Mouse (Mus musculus) cerebellum, adult 2 months (tissue): ENCODE measurements around the gene Tapt1. TPM values are rescaled to one million over a fixed set of nuclear protein-coding genes. Genes with fewer than 3 reads are reported as not detected.

ENCODE experiments used
- DNase-seq, 2 experiments: peaks; one replicate each; pipeline ENCODE4 v3.0.0; 2021
- H3K27ac ChIP-seq: fragments of 200-500 bp; 2 replicates; pipeline ENCODE4 v1.5.1; 2012; ENCODE audit warnings: low read length, control low read depth, inconsistent platforms; ENCODE audit not compliant: insufficient read depth
- H3K27me3 ChIP-seq: fragments of 200-500 bp; 2 replicates; pipeline ENCODE4 v1.6.1; 2012; ENCODE audit warnings: inconsistent platforms, mild to moderate bottlenecking, low read length, moderate library complexity; ENCODE audit not compliant: control insufficient read depth, insufficient read depth
- H3K4me1 ChIP-seq: fragments of 200-500 bp; 2 replicates; pipeline ENCODE4 v1.6.1; 2011; ENCODE audit warnings: low read length; ENCODE audit not compliant: control insufficient read depth, insufficient read depth
- H3K4me3 ChIP-seq: fragments of 200-500 bp; replicated peaks from 2 replicates; pipeline ENCODE3; 2011; ENCODE audit warnings: mild to moderate bottlenecking, low read depth, low read length, control low read depth; ENCODE audit not compliant: insufficient read depth
- CTCF ChIP-seq: fragments of 200-500 bp; IDR thresholded peaks from 2 replicates; pipeline ENCODE4 v1.5.1; 2011; ENCODE audit warnings: low read depth, mild to moderate bottlenecking, control low read depth, low read length, moderate library complexity, borderline replicate concordance; ENCODE audit not compliant: insufficient read depth
- POLR2A ChIP-seq: fragments of 200-500 bp; IDR thresholded peaks from 2 replicates; pipeline ENCODE4 v1.6.1; 2011; ENCODE audit warnings: low read length, control low read depth, borderline replicate concordance; ENCODE audit not compliant: insufficient read depth
- WGBS: fragments of 180-500 bp; shearing (Covaris S2); methylation state at CpG from one replicate; pipeline ENCODE4 v1.1.7; 2018; 5-methylcytosine and 5-hydroxymethylcytosine counted together
- polyA plus RNA-seq: library from polyadenylated mRNA; depleted of rRNA; stranded (reverse); fragments of >200 nt; gene quantifications from 2 replicates; pipeline ENCODE4 v1.2.3, GENCODE M21; 2012

Gene Tapt1
- polyA plus RNA-seq, 1 experiment = 79.6 TPM

GRCm38 (mm10) chr5:44256512-44256911, 30.1 kb upstream of the Tapt1 start:
- WGBS = 90% methylated on average over 3 of the region's 3 CpGs
- Histone ChIP-seq H3K4me3 (no peak overlapping the region), H3K4me1 (no peaks in the 10 kb centered on the region), H3K27ac (no peak overlapping the region), H3K27me3 (no peaks in the 10 kb centered on the region)
- TF ChIP-seq CTCF = no peak
- no peak for TF ChIP-seq POLR2A
- DNase-seq = no peak

DNA sequence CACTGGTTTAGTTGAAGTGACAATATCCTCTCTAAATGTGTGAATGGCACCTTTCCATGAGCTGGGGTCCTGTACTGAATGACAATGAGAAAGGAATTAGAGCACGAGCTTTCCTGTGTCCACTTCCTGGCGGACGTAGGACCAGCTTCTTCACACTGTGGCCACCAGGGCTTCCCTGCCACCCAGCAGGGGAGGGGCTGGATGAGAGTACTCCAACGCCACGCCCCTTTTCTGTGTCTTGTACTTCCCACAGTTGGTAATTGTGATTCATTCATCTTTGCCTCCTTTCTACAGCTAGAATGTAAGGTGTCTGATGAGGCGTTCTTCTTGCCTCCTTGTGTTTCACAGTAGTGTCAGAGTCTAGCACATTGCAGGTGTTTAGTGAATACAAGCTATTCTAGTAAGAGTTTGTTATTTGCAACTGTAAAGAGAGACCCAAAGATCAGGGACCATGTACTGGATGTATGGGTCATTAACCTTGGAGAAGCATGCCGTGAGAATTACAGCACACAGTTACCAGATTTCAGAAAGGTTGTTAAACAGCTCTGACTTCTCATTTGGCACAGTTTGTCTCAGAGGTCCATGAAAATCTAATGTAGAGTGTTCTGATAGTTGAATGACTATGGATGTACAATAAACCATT, 29.5 kb upstream of the Tapt1 start:
- Histone ChIP-seq H3K27me3 (no peaks in the 10 kb centered on the region), H3K4me3 (no peak overlapping the region), H3K27ac (no peak overlapping the region), H3K4me1 (peaks cover 1% of the 10 kb centered on the region; the same call in 1 of the 2 replicates)
- 71% methylated on average over 7 of the region's 7 CpGs for WGBS
- TF ChIP-seq POLR2A = no peak
- TF ChIP-seq CTCF = no peak
- DNase-seq = no peak

GRCm38 (mm10) chr5:44253449-44253848, 27.0 kb upstream of the Tapt1 start:
- WGBS = 89% methylated on average over 6 of the region's 6 CpGs
- Histone ChIP-seq H3K4me3 (no peak overlapping the region), H3K4me1 (peaks cover 5% of the 10 kb centered on the region; the same call in 1 of the 2 replicates), H3K27me3 (no peaks in the 10 kb centered on the region), H3K27ac (no peak overlapping the region)
- TF ChIP-seq CTCF (no peak), POLR2A (no peak)
- no peak for DNase-seq

DNA sequence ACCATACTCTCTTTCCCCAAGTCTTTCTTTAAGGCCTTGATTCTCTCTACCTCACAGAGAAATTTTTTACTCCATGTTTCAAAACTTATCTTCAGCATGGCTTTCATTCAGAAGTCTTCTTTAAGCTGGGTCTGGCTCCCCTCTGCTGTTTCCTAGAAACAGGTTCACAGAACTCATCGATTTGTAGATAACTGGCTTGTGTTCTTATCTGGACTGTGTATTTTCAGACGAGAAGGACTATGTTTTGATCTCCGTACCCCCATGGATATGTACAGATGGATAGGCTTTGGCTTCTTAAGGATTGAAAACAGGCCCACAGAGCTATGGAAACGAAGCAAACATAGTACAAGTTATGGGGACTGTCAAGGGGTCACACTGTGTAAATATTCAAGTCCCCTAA, 26.0 kb upstream of the Tapt1 start:
- no peak for TF ChIP-seq POLR2A
- no peak for TF ChIP-seq CTCF
- Histone ChIP-seq H3K27me3 (no peaks in the 10 kb centered on the region), H3K4me1 (peaks cover 5% of the 10 kb centered on the region; the same call in 1 of the 2 replicates), H3K4me3 (no peak overlapping the region), H3K27ac (no peak overlapping the region)
- 75% methylated on average over 4 of the region's 4 CpGs for WGBS
- no peak for DNase-seq

GRCm38 (mm10) chr5:44250211-44250955, 24.0 kb upstream of the Tapt1 start:
- WGBS = 18% methylated on average over 5 of the region's 5 CpGs
- DNase-seq = peak in 1 of 2 experiments; percentile 55
- no peaks in the 10 kb centered on the region for H3K27me3 ChIP-seq
- no peak overlapping the region for H3K27ac ChIP-seq
- peaks cover 12% of the 10 kb centered on the region for H3K4me1 ChIP-seq
- H3K4me3 ChIP-seq = no peak overlapping the region
- no peak for TF ChIP-seq POLR2A
- TF ChIP-seq CTCF = no peak

GRCm38 (mm10) chr5:44249363-44249762, 22.9 kb upstream of the Tapt1 start:
- H3K4me1 ChIP-seq = peaks cover 12% of the 10 kb centered on the region
- WGBS = 95% methylated on average over 6 of the region's 6 CpGs
- DNase-seq = no peak
- H3K27me3 ChIP-seq = no peaks in the 10 kb centered on the region
- no peak overlapping the region for H3K4me3 ChIP-seq
- TF ChIP-seq CTCF (no peak), POLR2A (no peak)
- H3K27ac ChIP-seq = no peak overlapping the region

GRCm38 (mm10) chr5:44246493-44247217, 20.2 kb upstream of the Tapt1 start:
- no peak for DNase-seq

More at GRCm38 (mm10) chr5:44246493-44247217, 20.2 kb upstream of the Tapt1 start:
- 25% methylated on average over 11 of the region's 11 CpGs for WGBS
- Histone ChIP-seq H3K27ac (no peak overlapping the region), H3K4me1 (peaks cover 12% of the 10 kb centered on the region), H3K27me3 (no peaks in the 10 kb centered on the region), H3K4me3 (no peak overlapping the region)
- no peak for TF ChIP-seq POLR2A
- no peak for TF ChIP-seq CTCF
